Mouse (Mus musculus): ENCODE results near the gene Dhx16. TPM values are rescaled to one million over a fixed set of nuclear protein-coding genes. Genes with fewer than 3 reads are reported as not detected.
"Not testable (repeated sequence)": the region's sequence is repeated elsewhere in the genome, so short reads cannot be mapped to it uniquely, and the experiment has no call there.

Dhx16 gene
- polyA plus RNA-seq, 1 experiment from 2014 or later, result 40.9 TPM

- no peaks in the 10 kb centered on the region for H3K27me3 ChIP-seq
- ATAC-seq (ENCODE audit: insufficient number of reproducible peaks, insufficient read depth, low FRiP score, low TSS enrichment, low read depth), result no peak
- H3K9me3 ChIP-seq, result no peaks in the 10 kb centered on the region
- peak overlapping the region; percentile 64 for H3K4me2 ChIP-seq
- peak overlapping the region; percentile 98 for H3K27ac ChIP-seq
- peak overlapping the region; percentile 86 for H3K4me3 ChIP-seq
- peaks cover 34% of the 10 kb centered on the region for H3K36me3 ChIP-seq
- H3K4me1 ChIP-seq, result peaks cover 44% of the 10 kb centered on the region
- 0% methylated on average over 5 of the region's 5 CpGs for WGBS
- H3K9ac ChIP-seq, result peak overlapping the region; percentile 99
Measured at GRCm38 (mm10) chr17:35838570-35838969, 41.0 kb upstream of the Dhx16 start.

GRCm38 (mm10) chr17:35839002-35839401, 40.6 kb upstream of the Dhx16 start:
- Histone ChIP-seq H3K4me2 (peak overlapping the region; percentile 64), H3K9ac (peak overlapping the region; percentile 99), H3K36me3 (peaks cover 29% of the 10 kb centered on the region), H3K27ac (peak overlapping the region; percentile 98), H3K4me1 (peaks cover 41% of the 10 kb centered on the region), H3K4me3 (peak overlapping the region; percentile 86)
- not testable (repeated sequence) for ATAC-seq (ENCODE audit: insufficient number of reproducible peaks, insufficient read depth, low FRiP score, low TSS enrichment, low read depth); H3K9me3 ChIP-seq; H3K27me3 ChIP-seq
- 42% methylated on average over 3 of the region's 3 CpGs for WGBS

- peaks cover 27% of the 10 kb centered on the region for H3K36me3 ChIP-seq
- no peaks in the 10 kb centered on the region for H3K9me3 ChIP-seq
- peak overlapping the region; percentile 72 for H3K4me2 ChIP-seq
- peak overlapping the region; percentile 64 for H3K9ac ChIP-seq
- ATAC-seq (ENCODE audit: insufficient number of reproducible peaks, insufficient read depth, low FRiP score, low TSS enrichment, low read depth), result no peak
- WGBS, result 56% methylated on average over 14 of the region's 14 CpGs
- H3K27me3 ChIP-seq, result no peaks in the 10 kb centered on the region
- H3K27ac ChIP-seq, result peak overlapping the region; percentile 65
- peaks cover 26% of the 10 kb centered on the region for H3K4me1 ChIP-seq
- peak overlapping the region; percentile 59 for H3K4me3 ChIP-seq
Measured at GRCm38 (mm10) chr17:35840561-35840960, 39.1 kb upstream of the Dhx16 start.

GRCm38 (mm10) chr17:35841076-35841950, 38.3 kb upstream of the Dhx16 start, which contains the start of gene Mdc1:
Gene Mdc1, plus strand, starts transcription at chr17:35841515.
- Histone ChIP-seq H3K4me2 (peak within 1 kb of the TSS; percentile 72), H3K4me1 (peaks cover 19% of the 10 kb centered on the region), H3K4me3 (peak within 1 kb of the TSS; percentile 59), H3K9ac (peak within 1 kb of the TSS; percentile 77), H3K27ac (peak within 1 kb of the TSS; percentile 87), H3K27me3 (no peaks in the 10 kb centered on the region), H3K9me3 (no peaks in the 10 kb centered on the region), H3K36me3 (peaks cover 27% of the 10 kb centered on the region)
- ATAC-seq (ENCODE audit: insufficient number of reproducible peaks, insufficient read depth, low FRiP score, low TSS enrichment, low read depth), result peak; percentile 87
- WGBS, result under 1% methylated on average over 59 of the region's 59 CpGs

- Histone ChIP-seq H3K9ac (peak overlapping the region; percentile 77), H3K4me1 (peaks cover 17% of the 10 kb centered on the region), H3K4me2 (peak overlapping the region; percentile 72), H3K27me3 (no peaks in the 10 kb centered on the region), H3K27ac (peak overlapping the region; percentile 87), H3K9me3 (no peaks in the 10 kb centered on the region), H3K4me3 (peak overlapping the region; percentile 59), H3K36me3 (peaks cover 27% of the 10 kb centered on the region)
- ATAC-seq (ENCODE audit: insufficient number of reproducible peaks, insufficient read depth, low FRiP score, low TSS enrichment, low read depth), result no peak
- WGBS, result 18% methylated on average over 11 of the region's 11 CpGs
Measured at GRCm38 (mm10) chr17:35842006-35842405, 37.6 kb upstream of the Dhx16 start.

- H3K9me3 ChIP-seq, result no peaks in the 10 kb centered on the region
- H3K36me3 ChIP-seq, result peaks cover 43% of the 10 kb centered on the region
- WGBS, result 93% methylated on average over 3 of the region's 3 CpGs
- no peak overlapping the region for H3K9ac ChIP-seq
- no peak overlapping the region for H3K4me2 ChIP-seq
- no peak overlapping the region for H3K27ac ChIP-seq
- no peaks in the 10 kb centered on the region for H3K27me3 ChIP-seq
- H3K4me3 ChIP-seq, result no peak overlapping the region
- H3K4me1 ChIP-seq, result peaks cover 17% of the 10 kb centered on the region
- no peak for ATAC-seq (ENCODE audit: insufficient number of reproducible peaks, insufficient read depth, low FRiP score, low TSS enrichment, low read depth)
Measured at GRCm38 (mm10) chr17:35843514-35843913, 36.1 kb upstream of the Dhx16 start.

GRCm38 (mm10) chr17:35848112-35848511, 31.5 kb upstream of the Dhx16 start:
- no peaks in the 10 kb centered on the region for H3K4me1 ChIP-seq
- H3K9ac ChIP-seq, result 0 out of 2 replicates have a peak overlapping the region, but pooled peaks have one; percentile 52
- H3K4me3 ChIP-seq, result no peak overlapping the region
- no peak for ATAC-seq (ENCODE audit: insufficient number of reproducible peaks, insufficient read depth, low FRiP score, low TSS enrichment, low read depth)
- H3K36me3 ChIP-seq, result peaks cover 85% of the 10 kb centered on the region
- no peaks in the 10 kb centered on the region for H3K9me3 ChIP-seq
- H3K4me2 ChIP-seq, result no peak overlapping the region
- H3K27ac ChIP-seq, result no peak overlapping the region
- no peaks in the 10 kb centered on the region for H3K27me3 ChIP-seq
- 69% methylated on average over 1 of the region's 1 CpGs for WGBS

- Histone ChIP-seq H3K27me3 (no peaks in the 10 kb centered on the region), H3K4me2 (no peak overlapping the region), H3K9ac (no peak overlapping the region), H3K9me3 (no peaks in the 10 kb centered on the region), H3K4me3 (no peak overlapping the region), H3K27ac (no peak overlapping the region), H3K36me3 (peaks cover 88% of the 10 kb centered on the region), H3K4me1 (no peaks in the 10 kb centered on the region)
- 86% methylated on average over 3 of the region's 3 CpGs for WGBS
- ATAC-seq (ENCODE audit: insufficient number of reproducible peaks, insufficient read depth, low FRiP score, low TSS enrichment, low read depth), result no peak
Measured at GRCm38 (mm10) chr17:35850974-35851373, 28.6 kb upstream of the Dhx16 start.

GRCm38 (mm10) chr17:35859371-35859770, 20.2 kb upstream of the Dhx16 start:
- WGBS, result 89% methylated on average over 1 of the region's 1 CpGs

GRCm38 (mm10) chr17:35859835-35860234, 19.8 kb upstream of the Dhx16 start:
- Histone ChIP-seq H3K4me3 (no peak overlapping the region), H3K4me2 (no peak overlapping the region), H3K36me3 (peaks cover 34% of the 10 kb centered on the region), H3K27ac (no peak overlapping the region), H3K9me3 (no peaks in the 10 kb centered on the region), H3K4me1 (peaks cover 16% of the 10 kb centered on the region), H3K9ac (no peak overlapping the region), H3K27me3 (no peaks in the 10 kb centered on the region)
- 68% methylated on average over 2 of the region's 2 CpGs for WGBS
- no peak for ATAC-seq (ENCODE audit: insufficient number of reproducible peaks, insufficient read depth, low FRiP score, low TSS enrichment, low read depth)

More at GRCm38 (mm10) chr17:35859371-35859770, 20.2 kb upstream of the Dhx16 start:
- Histone ChIP-seq H3K4me3 (no peak overlapping the region), H3K9ac (no peak overlapping the region), H3K36me3 (peaks cover 39% of the 10 kb centered on the region), H3K27me3 (no peaks in the 10 kb centered on the region), H3K4me2 (no peak overlapping the region), H3K9me3 (no peaks in the 10 kb centered on the region), H3K4me1 (peaks cover 11% of the 10 kb centered on the region), H3K27ac (no peak overlapping the region)
- no peak for ATAC-seq (ENCODE audit: insufficient number of reproducible peaks, insufficient read depth, low FRiP score, low TSS enrichment, low read depth)

GRCm38 (mm10) chr17:35860831-35861197, 18.8 kb upstream of the Dhx16 start:
- Histone ChIP-seq H3K4me1 (peaks cover 20% of the 10 kb centered on the region), H3K27ac (peak overlapping the region; percentile 96), H3K36me3 (peaks cover 31% of the 10 kb centered on the region), H3K9ac (peak overlapping the region; percentile 79), H3K4me3 (peak overlapping the region; percentile 75), H3K4me2 (peak overlapping the region; percentile 71), H3K9me3 (no peaks in the 10 kb centered on the region), H3K27me3 (no peaks in the 10 kb centered on the region)
- 3% methylated on average over 12 of the region's 12 CpGs for WGBS
- ATAC-seq (ENCODE audit: insufficient number of reproducible peaks, insufficient read depth, low FRiP score, low TSS enrichment, low read depth), result no peak
